Mouse (Mus musculus) ES-Bruce4 (cell line): ENCODE measurements around the gene Cdkal1. TPM values are rescaled to one million over a fixed set of nuclear protein-coding genes. Genes with fewer than 3 reads are reported as not detected.

Experiments
- H3K27ac ChIP-seq: 2 replicates; pipeline ENCODE4 v1.5.1; 2012; ENCODE audit warnings: low read length, inconsistent platforms; ENCODE audit not compliant: insufficient read depth
- H3K27me3 ChIP-seq: 2 replicates; pipeline ENCODE4 v1.6.1; 2012; ENCODE audit warnings: mild to moderate bottlenecking, low read length, inconsistent platforms; ENCODE audit not compliant: control insufficient read depth, poor library complexity, insufficient read depth, severe bottlenecking
- H3K36me3 ChIP-seq: 2 replicates; pipeline ENCODE4 v1.6.1; 2012; ENCODE audit warnings: inconsistent platforms, mild to moderate bottlenecking, low read length, moderate library complexity; ENCODE audit not compliant: control insufficient read depth, poor library complexity, insufficient read depth, severe bottlenecking
- H3K4me1 ChIP-seq: one replicate; pipeline ENCODE4 v1.8.1; 2011; ENCODE audit warnings: low read length; ENCODE audit not compliant: control insufficient read depth, insufficient read depth
- H3K4me3 ChIP-seq: 2 replicates; pipeline ENCODE4 v1.5.1; 2011; ENCODE audit warnings: low read depth, mild to moderate bottlenecking, low read length
- H3K9ac ChIP-seq: 2 replicates; pipeline ENCODE4 v1.6.1; 2012; ENCODE audit warnings: low read depth, mild to moderate bottlenecking, inconsistent platforms; ENCODE audit not compliant: poor library complexity, severe bottlenecking
- H3K9me3 ChIP-seq: replicated peaks from 2 replicates; pipeline ENCODE4 v1.6.1; 2012; ENCODE audit warnings: mild to moderate bottlenecking, low read length, inconsistent platforms; ENCODE audit not compliant: control insufficient read depth, poor library complexity, insufficient read depth, severe bottlenecking
- CTCF ChIP-seq: IDR thresholded peaks from one replicate; pipeline ENCODE4 v1.8.1; 2011; ENCODE audit warnings: low read depth, low read length
- EP300 ChIP-seq: IDR thresholded peaks from 2 replicates; pipeline ENCODE4 v1.6.1; 2011; ENCODE audit warnings: low read depth, low read length; ENCODE audit not compliant: insufficient read depth
- POLR2A ChIP-seq: IDR thresholded peaks from one replicate; pipeline ENCODE4 v1.8.1; 2011; ENCODE audit warnings: low read length; ENCODE audit not compliant: insufficient read depth
- polyA plus RNA-seq: library from polyadenylated mRNA; stranded (reverse); fragments of >200 nt; gene quantifications from 2 replicates; pipeline ENCODE4 v1.2.4, GENCODE M21; 2011; ENCODE audit warnings: low read depth; ENCODE audit not compliant: missing spikeins, insufficient read depth, insufficient read length

Gene Cdkal1
- polyA plus RNA-seq, 1 experiment: 43.4 TPM

DNA sequence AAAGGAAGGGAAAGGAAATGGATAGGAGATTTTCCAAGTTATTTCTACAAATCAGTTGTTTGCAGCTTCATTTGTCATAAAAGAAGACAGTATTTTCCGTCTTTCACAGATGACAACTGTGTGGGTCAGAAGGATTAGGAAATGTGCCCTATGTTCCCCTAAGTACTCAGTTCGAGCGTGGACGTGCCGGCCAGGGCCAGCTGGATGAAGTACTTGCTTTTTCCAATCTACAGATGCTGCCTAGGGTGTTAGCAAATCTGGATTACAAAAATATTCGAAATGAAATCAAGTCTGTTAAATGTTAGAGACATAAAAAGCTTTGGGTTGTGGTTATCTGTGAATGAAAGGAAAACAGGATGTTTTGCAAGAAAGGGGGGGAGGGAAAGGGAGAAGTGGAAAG, 444.3 kb downstream of the Cdkal1 start:
- TF ChIP-seq CTCF (no peak), POLR2A (no peak)
- Histone ChIP-seq H3K9ac (no peak overlapping the region), H3K27me3 (no peaks in the 10 kb centered on the region), H3K4me3 (no peak overlapping the region), H3K9me3 (no peaks in the 10 kb centered on the region), H3K27ac (no peak overlapping the region), H3K36me3 (no peaks in the 10 kb centered on the region), H3K4me1 (no peaks in the 10 kb centered on the region)

- H3K4me1 ChIP-seq: no peaks in the 10 kb centered on the region
- H3K27me3 ChIP-seq: no peaks in the 10 kb centered on the region
- no peak overlapping the region for H3K27ac ChIP-seq
- no peak overlapping the region for H3K9ac ChIP-seq
- H3K36me3 ChIP-seq: no peaks in the 10 kb centered on the region
- H3K9me3 ChIP-seq: no peaks in the 10 kb centered on the region
- H3K4me3 ChIP-seq: no peak overlapping the region
- TF ChIP-seq EP300 (no peak), CTCF (no peak)
These were observed 447.9 kb downstream of the Cdkal1 start for GRCm38 (mm10) chr13:29407619-29408018.

GRCm38 (mm10) chr13:29405316-29405715, 450.2 kb downstream of the Cdkal1 start:
- Histone ChIP-seq H3K9ac (no peak overlapping the region), H3K27ac (no peak overlapping the region), H3K4me1 (no peaks in the 10 kb centered on the region), H3K4me3 (no peak overlapping the region), H3K27me3 (no peaks in the 10 kb centered on the region), H3K36me3 (no peaks in the 10 kb centered on the region), H3K9me3 (no peaks in the 10 kb centered on the region)
- no peak for TF ChIP-seq EP300
- no peak for TF ChIP-seq POLR2A
- TF ChIP-seq CTCF: no peak

DNA sequence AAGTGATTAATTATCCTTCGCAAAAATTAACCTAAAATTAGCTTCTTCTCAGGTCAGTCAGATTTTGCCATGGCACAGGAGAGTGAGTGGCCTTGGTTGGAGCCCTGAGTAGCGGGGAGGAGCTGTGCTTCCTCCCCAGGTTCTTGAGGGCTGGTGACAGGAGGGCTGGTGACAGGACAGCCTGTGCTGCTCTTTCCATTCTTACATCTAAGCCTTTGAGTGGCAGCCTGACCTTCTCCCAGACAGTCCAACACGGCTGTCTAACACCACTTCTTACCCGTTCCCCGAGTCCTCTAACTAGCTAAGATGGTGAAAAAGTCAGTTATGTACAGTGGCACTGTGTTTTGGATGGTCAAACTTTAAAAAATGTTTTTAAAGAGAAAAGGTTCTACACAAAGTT, 452.3 kb downstream of the Cdkal1 start:
- no peak overlapping the region for H3K27ac ChIP-seq

GRCm38 (mm10) chr13:29402526-29403040, 452.9 kb downstream of the Cdkal1 start:
- TF ChIP-seq CTCF: no peak
- no peak for TF ChIP-seq EP300
- TF ChIP-seq POLR2A: no peak
- H3K9ac ChIP-seq: no peak overlapping the region
- H3K27me3 ChIP-seq: no peaks in the 10 kb centered on the region
- no peaks in the 10 kb centered on the region for H3K36me3 ChIP-seq
- no peaks in the 10 kb centered on the region for H3K9me3 ChIP-seq
- H3K27ac ChIP-seq: no peak overlapping the region
- no peak overlapping the region for H3K4me3 ChIP-seq
- H3K4me1 ChIP-seq: no peaks in the 10 kb centered on the region

More for the DNA sequence above, 452.3 kb downstream of the Cdkal1 start:
- no peak for TF ChIP-seq CTCF
- Histone ChIP-seq H3K27me3 (no peaks in the 10 kb centered on the region), H3K9ac (no peak overlapping the region), H3K4me3 (no peak overlapping the region), H3K9me3 (no peaks in the 10 kb centered on the region), H3K36me3 (no peaks in the 10 kb centered on the region), H3K4me1 (no peaks in the 10 kb centered on the region)

- H3K4me3 ChIP-seq: no peak overlapping the region
- H3K9me3 ChIP-seq: no peaks in the 10 kb centered on the region
- no peaks in the 10 kb centered on the region for H3K4me1 ChIP-seq
- no peak for TF ChIP-seq CTCF
- TF ChIP-seq POLR2A: no peak
- no peak for TF ChIP-seq EP300
- no peak overlapping the region for H3K9ac ChIP-seq
- no peak overlapping the region for H3K27ac ChIP-seq
- H3K36me3 ChIP-seq: no peaks in the 10 kb centered on the region
- no peaks in the 10 kb centered on the region for H3K27me3 ChIP-seq
These were observed 455.6 kb downstream of the Cdkal1 start for GRCm38 (mm10) chr13:29399908-29400307.
